ENCODE assay signal across 11 mouse cellular contexts in the genomic region with DNA sequence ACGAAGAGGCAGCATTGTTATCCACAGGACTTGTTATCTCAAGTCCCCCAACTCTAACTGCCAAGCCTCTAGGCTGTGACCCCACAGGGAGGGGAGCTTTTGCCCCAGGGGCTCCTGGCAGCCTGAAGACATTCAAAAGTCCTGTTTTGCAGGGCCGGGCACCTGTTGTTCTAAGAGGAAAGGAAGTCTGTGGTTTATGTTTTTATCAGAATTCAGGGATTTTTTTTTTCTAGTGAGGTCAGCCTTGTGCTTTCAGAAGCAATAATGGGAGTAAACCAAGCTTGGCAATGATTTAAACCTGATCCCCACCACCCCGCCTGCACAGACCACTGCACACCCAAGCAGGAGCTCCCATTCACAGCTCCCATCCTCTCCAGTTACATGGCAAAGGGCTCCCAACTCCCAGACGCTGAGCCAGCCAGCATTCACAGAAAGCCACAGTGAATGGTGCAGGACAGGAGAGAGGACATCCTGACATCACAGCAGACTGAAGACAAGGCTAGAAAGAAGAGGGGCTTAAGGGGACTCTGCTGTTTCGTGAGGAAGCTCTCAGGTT. TPM values are rescaled to one million over a fixed set of nuclear protein-coding genes. Genes with fewer than 3 reads are reported as not detected.
DNase-seq lines count a peak whose midpoint lies in the region; ATAC-seq and TF ChIP-seq lines count a peak whose summit lies in the region.
"Had no signal": no experiment of that assay in that cellular context is flagged by ENCODE, and none has a peak within 500 bp of the region (broad histone marks: within the 10 kb centered on the region; RNA-seq: fewer than 3 reads in every experiment).

No protein-coding gene starts in this region.

- H3K27ac ChIP-seq in heart, embryonic 14.5 days (replicated peaks in 1 of 2; ENCODE audit: control insufficient read depth in 1 of 2, insufficient read depth in 1 of 2, low read depth in 2 of 2, low read length in 2 of 2) = peak overlapping the region in 1 of 2 experiments; percentile 34; a peak in 3 of 4 replicates
- H3K27ac ChIP-seq in lung, embryonic 14.5 days (ENCODE audit: low read depth) = peak overlapping the region; percentile 27; the same call in 1 of the 2 replicates
- H3K27ac ChIP-seq in stomach, embryonic 14.5 days (ENCODE audit: low read length) = peak overlapping the region; percentile 52; the same call in 1 of the 2 replicates
- H3K27ac ChIP-seq: layer of hippocampus, adult 2 months; neural tube, embryonic 15.5 days had no signal

- 22% methylated on average over 5 of the region's 5 CpGs for WGBS in heart, embryonic 14.5 days
- 20% methylated on average over 5 of the region's 5 CpGs for WGBS in lung, embryonic 14.5 days
- WGBS in stomach, embryonic 14.5 days = 21% methylated on average over 5 of the region's 5 CpGs

- intact Hi-C loops in gastrocnemius, postnatal 36 days (cut with DNase I) = no loop called here

- H3K4me2 ChIP-seq in heart, embryonic 14.5 days (ENCODE audit: low read length) = peak overlapping the region; percentile 16
- H3K4me2 ChIP-seq in lung, embryonic 14.5 days = peak overlapping the region; percentile 5; the same call in 1 of the 2 replicates
- H3K4me2 ChIP-seq in stomach, embryonic 14.5 days (replicated peaks; ENCODE audit: low read depth, low read length) = no peak overlapping the region; the same call in 1 of the 2 replicates
- H3K4me2 ChIP-seq: neural tube, embryonic 15.5 days had no signal

- H3K27me3 ChIP-seq in heart, embryonic 14.5 days (ENCODE audit: control insufficient read depth, insufficient read depth, low read length) = no peaks in the 10 kb centered on the region
- H3K27me3 ChIP-seq in lung, embryonic 14.5 days (ENCODE audit: insufficient read depth, low read length) = no peaks in the 10 kb centered on the region
- no peaks in the 10 kb centered on the region for H3K27me3 ChIP-seq in stomach, embryonic 14.5 days (ENCODE audit: control insufficient read depth, insufficient read depth, low read length)
- H3K27me3 ChIP-seq: neural tube, embryonic 15.5 days had no signal

- no peaks in the 10 kb centered on the region for H3K9me3 ChIP-seq in heart, embryonic 14.5 days (ENCODE audit: control insufficient read depth, low read length)
- H3K9me3 ChIP-seq in lung, embryonic 14.5 days (ENCODE audit: low read depth, low read length) = no peaks in the 10 kb centered on the region
- no peaks in the 10 kb centered on the region for H3K9me3 ChIP-seq in stomach, embryonic 14.5 days (ENCODE audit: control insufficient read depth, low read depth, low read length)
- H3K9me3 ChIP-seq: neural tube, embryonic 15.5 days had no signal

- peaks cover 19 to 34% of the 10 kb centered on the region in 2 experiments for H3K4me1 ChIP-seq in heart, embryonic 14.5 days (ENCODE audit: control insufficient read depth in 2 of 2, insufficient read depth in 2 of 2, low read length in 2 of 2)
- H3K4me1 ChIP-seq in lung, embryonic 14.5 days (ENCODE audit: insufficient read depth) = peaks cover 34% of the 10 kb centered on the region
- H3K4me1 ChIP-seq in stomach, embryonic 14.5 days (ENCODE audit: control insufficient read depth, insufficient read depth, low read length) = peaks cover 50% of the 10 kb centered on the region

- TF ChIP-seq CTCF in lung, embryonic 14.5 days (IDR thresholded peaks at IDR 0.05; ENCODE audit: low read depth) = no peak

- no peak for ATAC-seq in heart, embryonic 14.5 days (ENCODE audit: insufficient number of reproducible peaks, insufficient read depth, low FRiP score, low read depth)
- ATAC-seq in lung, embryonic 14.5 days (ENCODE audit: insufficient read depth) = no peak
- peak; percentile 13; the same call in 1 of the 2 replicates for ATAC-seq in common myeloid progenitor, adult 5-6 weeks (replicated peaks; ENCODE audit: low read depth, poor library complexity, severe bottlenecking)
- no peak for ATAC-seq in stomach, embryonic 14.5 days (ENCODE audit: insufficient number of reproducible peaks, insufficient read depth, low FRiP score, low read depth)

- DNase-seq in heart, adult 9 months (ENCODE audit: low spot score in 2 of 2) = no peak
- no peak for DNase-seq in lung, embryonic 14.5 days
- DNase-seq in lung, adult 18-20 months = no peak
- DNase-seq in gastrocnemius, postnatal 36 days = no peak
- DNase-seq: gastrocnemius, postnatal 25 days; liver had no signal

- no peak overlapping the region for H3K4me3 ChIP-seq in heart, embryonic 14.5 days (ENCODE audit: control insufficient read depth in 1 of 2, insufficient read depth in 1 of 2, low read depth in 1 of 2, low read length in 2 of 2)
- no peak overlapping the region for H3K4me3 ChIP-seq in lung, embryonic 14.5 days (ENCODE audit: low read depth, low read length)
- no peak overlapping the region for H3K4me3 ChIP-seq in stomach, embryonic 14.5 days (ENCODE audit: low read depth, low read length)
- H3K4me3 ChIP-seq: layer of hippocampus, adult 2 months; neural tube, embryonic 15.5 days had no signal

- no peak overlapping the region for H3K9ac ChIP-seq in heart, embryonic 14.5 days (ENCODE audit: low read length)
- H3K9ac ChIP-seq in lung, embryonic 14.5 days = no peak overlapping the region; the same call in 1 of the 2 replicates
- no peak overlapping the region for H3K9ac ChIP-seq in stomach, embryonic 14.5 days (replicated peaks; ENCODE audit: low read depth, low read length)
- H3K9ac ChIP-seq: neural tube, embryonic 15.5 days had no signal

- no peaks in the 10 kb centered on the region for H3K36me3 ChIP-seq in heart, embryonic 14.5 days (ENCODE audit: control insufficient read depth, insufficient read depth, low read length)
- no peaks in the 10 kb centered on the region for H3K36me3 ChIP-seq in lung, embryonic 14.5 days (ENCODE audit: insufficient read depth)
- H3K36me3 ChIP-seq in stomach, embryonic 14.5 days (ENCODE audit: control insufficient read depth, insufficient read depth, low read length) = no peaks in the 10 kb centered on the region
- H3K36me3 ChIP-seq: neural tube, embryonic 15.5 days had no signal

RNA-seq across cellular contexts. Expression of gene Tcf7l1, which starts 40.1 kb away (rescaled TPM):
- polyA plus RNA-seq in heart, embryonic 14.5 days (2014; fragmentation: Nextera tagmentation; extraction: Ambion mirVana) = 15.7 and 17.4 TPM in 2 replicates
- 38.3 and 41.1 TPM in 2 replicates for polyA plus RNA-seq in lung, embryonic 14.5 days (2014; fragmentation: Nextera tagmentation; extraction: Ambion mirVana)
- not detected in 2 replicates for total RNA-seq in common myeloid progenitor, adult 5-6 weeks (2017)
- polyA plus RNA-seq in stomach, embryonic 14.5 days (2014; fragmentation: Nextera tagmentation; extraction: Ambion mirVana) = 35.1 and 39.0 TPM in 2 replicates
- 1 to 10 TPM; 4.0 to 5.7 TPM for total RNA-seq in gastrocnemius, postnatal 36 days (2021)
